Mouse (Mus musculus): Measurements from ENCODE around the gene Prtn3. TPM values are rescaled to one million over a fixed set of nuclear protein-coding genes. Genes with fewer than 3 reads are reported as not detected.
"Not testable (repeated sequence)": the region's sequence is repeated elsewhere in the genome, so short reads cannot be mapped to it uniquely, and the experiment has no call there.

Prtn3 gene
- polyA plus RNA-seq, 1 experiment from 2014 or later: 2.4 TPM

GRCm38 (mm10) chr10:79892451-79893118 is 18.3 kb downstream of the Prtn3 start:
- H3K27me3 ChIP-seq (replicated peaks; ENCODE audit: insufficient read depth, low read length); H3K36me3 ChIP-seq (ENCODE audit: insufficient read depth, low read length); H3K4me3 ChIP-seq (ENCODE audit: low read depth, low read length); H3K4me1 ChIP-seq (ENCODE audit: insufficient read depth, low read depth, low read length); H3K9me3 ChIP-seq (ENCODE audit: low read length); H3K27ac ChIP-seq (ENCODE audit: low read length); H3K4me2 ChIP-seq (replicated peaks; ENCODE audit: low read depth, low read length); H3K9ac ChIP-seq (replicated peaks; ENCODE audit: low read depth): not testable (repeated sequence)
- peak; percentile 83 for DNase-seq (ENCODE audit: low spot score)
- peak; percentile 87 for TF ChIP-seq CTCF (IDR thresholded peaks at IDR 0.05)
- WGBS: 37% methylated on average over 22 of the region's 22 CpGs
- peak; percentile 56 for ATAC-seq

- Histone ChIP-seq H3K9ac (replicated peaks; ENCODE audit: low read depth) (no peak overlapping the region), H3K4me1 (ENCODE audit: insufficient read depth, low read depth, low read length) (no peaks in the 10 kb centered on the region; the same call in 1 of the 2 replicates), H3K36me3 (ENCODE audit: insufficient read depth, low read length) (0 out of 2 replicates have a peak, but pooled peaks cover 18% of the 10 kb centered on the region), H3K9me3 (ENCODE audit: low read length) (no peaks in the 10 kb centered on the region), H3K27ac (ENCODE audit: low read length) (no peak overlapping the region; the same call in 1 of the 2 replicates), H3K4me3 (ENCODE audit: low read depth, low read length) (no peak overlapping the region), H3K4me2 (replicated peaks; ENCODE audit: low read depth, low read length) (no peak overlapping the region), H3K27me3 (replicated peaks; ENCODE audit: insufficient read depth, low read length) (no peaks in the 10 kb centered on the region)
- DNase-seq (ENCODE audit: low spot score): no peak
- WGBS: 68% methylated on average over 16 of the region's 16 CpGs
- no peak for TF ChIP-seq CTCF (IDR thresholded peaks at IDR 0.05)
- TF ChIP-seq EP300 (IDR thresholded peaks at IDR 0.05): no peak
- no peak; the same call in 1 of the 2 replicates for ATAC-seq
Observed at GRCm38 (mm10) chr10:79896306-79896705, 22.0 kb downstream of the Prtn3 start.

GRCm38 (mm10) chr10:79896814-79897213 is 22.5 kb downstream of the Prtn3 start:
- 73% methylated on average over 13 of the region's 13 CpGs for WGBS
- ATAC-seq (peak; percentile 76), DNase-seq (ENCODE audit: low spot score) (peak; percentile 54)
- Histone ChIP-seq H3K27ac (ENCODE audit: low read length) (peak overlapping the region; percentile 20), H3K4me3 (ENCODE audit: low read depth, low read length) (no peak overlapping the region), H3K36me3 (ENCODE audit: insufficient read depth, low read length) (0 out of 2 replicates have a peak, but pooled peaks cover 18% of the 10 kb centered on the region), H3K4me1 (ENCODE audit: insufficient read depth, low read depth, low read length) (no peaks in the 10 kb centered on the region; the same call in 1 of the 2 replicates), H3K9ac (replicated peaks; ENCODE audit: low read depth) (no peak overlapping the region), H3K27me3 (replicated peaks; ENCODE audit: insufficient read depth, low read length) (no peaks in the 10 kb centered on the region), H3K4me2 (replicated peaks; ENCODE audit: low read depth, low read length) (no peak overlapping the region), H3K9me3 (ENCODE audit: low read length) (no peaks in the 10 kb centered on the region)
- TF ChIP-seq CTCF (IDR thresholded peaks at IDR 0.05) (no peak), EP300 (IDR thresholded peaks at IDR 0.05) (no peak)

GRCm38 (mm10) chr10:79897316-79898245 is 23.3 kb downstream of the Prtn3 start:
- peak overlapping the region; percentile 20; the same call in 1 of the 2 replicates for H3K27ac ChIP-seq (ENCODE audit: low read length)
- no peak overlapping the region for H3K9ac ChIP-seq (replicated peaks; ENCODE audit: low read depth)
- DNase-seq (ENCODE audit: low spot score): no peak
- H3K4me1 ChIP-seq (ENCODE audit: insufficient read depth, low read depth, low read length): no peaks in the 10 kb centered on the region; the same call in 1 of the 2 replicates
- H3K27me3 ChIP-seq (replicated peaks; ENCODE audit: insufficient read depth, low read length): no peaks in the 10 kb centered on the region
- H3K36me3 ChIP-seq (ENCODE audit: insufficient read depth, low read length): peaks cover 23% of the 10 kb centered on the region; the same call in 1 of the 2 replicates
- no peak for TF ChIP-seq EP300 (IDR thresholded peaks at IDR 0.05)
- TF ChIP-seq CTCF (IDR thresholded peaks at IDR 0.05): no peak
- no peak overlapping the region for H3K4me2 ChIP-seq (replicated peaks; ENCODE audit: low read depth, low read length)
- no peak overlapping the region for H3K4me3 ChIP-seq (ENCODE audit: low read depth, low read length)
- WGBS: 58% methylated on average over 19 of the region's 20 CpGs
- ATAC-seq: peak; percentile 13; the same call in 1 of the 2 replicates
- H3K9me3 ChIP-seq (ENCODE audit: low read length): no peaks in the 10 kb centered on the region

- Histone ChIP-seq H3K36me3 (ENCODE audit: insufficient read depth, low read length) (peaks cover 31% of the 10 kb centered on the region), H3K4me1 (ENCODE audit: insufficient read depth, low read depth, low read length) (no peaks in the 10 kb centered on the region), H3K4me3 (ENCODE audit: low read depth, low read length) (no peak overlapping the region), H3K4me2 (replicated peaks; ENCODE audit: low read depth, low read length) (no peak overlapping the region), H3K27ac (ENCODE audit: low read length) (no peak overlapping the region), H3K9ac (replicated peaks; ENCODE audit: low read depth) (no peak overlapping the region), H3K27me3 (replicated peaks; ENCODE audit: insufficient read depth, low read length) (no peaks in the 10 kb centered on the region), H3K9me3 (ENCODE audit: low read length) (no peaks in the 10 kb centered on the region)
- WGBS: 73% methylated on average over 2 of the region's 2 CpGs
- no peak for DNase-seq (ENCODE audit: low spot score)
- TF ChIP-seq CTCF (IDR thresholded peaks at IDR 0.05) (peak; percentile 48), EP300 (IDR thresholded peaks at IDR 0.05) (no peak)
- ATAC-seq: no peak
Observed at GRCm38 (mm10) chr10:79900951-79901410, 26.7 kb downstream of the Prtn3 start.

GRCm38 (mm10) chr10:79906712-79907111 is 32.4 kb downstream of the Prtn3 start:
- TF ChIP-seq EP300 (IDR thresholded peaks at IDR 0.05) (no peak), CTCF (IDR thresholded peaks at IDR 0.05) (no peak)
- peaks cover 21% of the 10 kb centered on the region for H3K36me3 ChIP-seq (ENCODE audit: insufficient read depth, low read length)
- no peak overlapping the region for H3K4me3 ChIP-seq (ENCODE audit: low read depth, low read length)
- no peak overlapping the region for H3K4me2 ChIP-seq (replicated peaks; ENCODE audit: low read depth, low read length)
- ATAC-seq: no peak
- H3K9me3 ChIP-seq (ENCODE audit: low read length): no peaks in the 10 kb centered on the region
- H3K27me3 ChIP-seq (replicated peaks; ENCODE audit: insufficient read depth, low read length): no peaks in the 10 kb centered on the region
- 93% methylated on average over 9 of the region's 9 CpGs for WGBS
- H3K27ac ChIP-seq (ENCODE audit: low read length): no peak overlapping the region
- DNase-seq (ENCODE audit: low spot score): no peak
- H3K4me1 ChIP-seq (ENCODE audit: insufficient read depth, low read depth, low read length): 0 out of 2 replicates have a peak, but pooled peaks cover 3% of the 10 kb centered on the region
- H3K9ac ChIP-seq (replicated peaks; ENCODE audit: low read depth): no peak overlapping the region
